Mouse (Mus musculus) megakaryocyte, embryonic 14.5 days (primary cell): ENCODE results near the gene Dek.

Experiments used
- FLI1 ChIP-seq: IDR thresholded peaks from 2 replicates; pipeline ENCODE4 v1.6.1; 2012; ENCODE audit warnings: low read length, inconsistent platforms, mixed read lengths
- GATA1 ChIP-seq: IDR thresholded peaks from 3 replicates; pipeline ENCODE4 v1.6.1; 2012; ENCODE audit warnings: mixed read lengths, low read length, inconsistent platforms, borderline replicate concordance

DNA sequence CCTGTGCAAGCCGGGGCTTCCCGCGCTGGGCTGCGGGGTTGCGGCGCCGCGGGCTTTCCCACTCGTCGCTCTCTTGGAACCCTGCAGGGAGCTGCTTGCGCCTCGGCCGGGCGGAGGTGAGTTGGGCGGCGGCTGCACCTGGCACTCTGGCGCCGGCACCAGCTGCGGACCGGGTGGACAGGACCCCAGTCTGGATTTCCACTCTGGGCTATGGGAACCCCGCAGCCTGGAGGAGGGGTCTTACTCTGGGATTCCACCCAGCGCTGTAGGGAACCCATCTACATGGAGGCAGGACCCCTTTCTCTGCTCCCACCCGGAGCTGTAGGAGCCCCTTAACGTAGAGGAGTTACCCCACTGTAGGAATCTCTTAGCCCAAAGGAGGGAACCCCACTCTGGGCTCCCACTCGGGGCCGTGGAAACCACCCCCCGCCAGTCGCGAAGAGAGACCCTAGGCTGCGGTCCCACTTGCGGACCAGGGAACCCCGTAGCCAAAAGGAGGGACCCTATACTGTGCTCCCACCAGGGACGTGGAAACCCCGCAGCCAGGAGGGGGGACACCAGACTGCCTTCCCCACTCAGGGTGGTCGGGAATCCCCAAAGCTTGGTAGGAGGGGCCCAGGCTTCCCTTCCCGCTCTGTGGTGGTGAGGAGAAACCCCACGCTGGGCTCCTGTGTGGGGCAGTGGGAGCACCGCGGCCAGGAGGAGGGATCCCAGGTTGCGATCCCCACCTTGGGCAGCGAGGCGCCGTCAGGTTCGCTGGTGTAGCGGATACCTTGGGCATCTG, 62.0 kb downstream of the Dek start:
- TF ChIP-seq FLI1 (no peak), GATA1 (no peak)
